11 mouse cellular contexts compared by ENCODE assay signal in the genomic region with DNA sequence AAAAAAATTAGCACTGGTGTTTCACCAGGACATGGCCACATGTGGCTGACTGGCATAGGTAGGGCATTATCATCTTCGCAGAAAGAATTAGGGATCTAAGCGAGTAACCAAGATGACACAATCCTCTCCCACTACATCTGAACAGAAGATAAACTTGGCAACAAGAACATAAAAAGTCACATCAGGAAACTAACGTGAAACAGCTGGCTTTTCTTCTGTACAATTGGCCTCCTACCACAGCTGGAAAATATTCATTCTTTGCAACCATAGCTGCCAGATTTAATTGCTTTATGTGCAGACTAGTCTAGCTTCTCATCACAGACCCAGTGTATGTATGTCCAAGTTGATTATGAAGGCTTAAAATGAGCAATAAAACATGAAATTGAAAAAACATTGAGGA.
A peak's percentile ranks its signal among the peaks of the same experiment; 100 is the strongest.
DNase-seq lines count a peak whose midpoint lies in the region; ATAC-seq lines count a peak whose summit lies in the region.
"Had no signal": no experiment of that assay in that cellular context is flagged by ENCODE, and none has a peak within 500 bp of the region (broad histone marks: within the 10 kb centered on the region; RNA-seq: fewer than 3 reads in every experiment).

No protein-coding gene starts in this region.

- no peak overlapping the region for H3K4me2 ChIP-seq in embryonic facial prominence, embryonic 11.5 days (ENCODE audit: low read depth, low read length)
- H3K4me2 ChIP-seq in kidney, embryonic 16.5 days (replicated peaks; ENCODE audit: low read depth, low read length) = no peak overlapping the region
- H3K4me2 ChIP-seq in limb, embryonic 13.5 days (replicated peaks) = no peak overlapping the region

- no peak overlapping the region for H3K4me3 ChIP-seq in embryonic facial prominence, embryonic 11.5 days (ENCODE audit: low read depth, low read length)
- no peak overlapping the region for H3K4me3 ChIP-seq in embryonic facial prominence, embryonic 10.5 days
- H3K4me3 ChIP-seq in kidney, embryonic 16.5 days (ENCODE audit: low read length) = no peak overlapping the region
- H3K4me3 ChIP-seq in limb, embryonic 13.5 days = no peak overlapping the region
- H3K4me3 ChIP-seq: gastrocnemius, adult 2 months had no signal

- H3K36me3 ChIP-seq in embryonic facial prominence, embryonic 11.5 days (replicated peaks; ENCODE audit: control insufficient read depth, insufficient read depth, low read depth, low read length) = no peaks in the 10 kb centered on the region
- H3K36me3 ChIP-seq in embryonic facial prominence, embryonic 10.5 days (replicated peaks) = peaks cover 3% of the 10 kb centered on the region; the same call in 1 of the 2 replicates
- H3K36me3 ChIP-seq in kidney, embryonic 16.5 days (ENCODE audit: insufficient read depth, low read length) = peaks cover 8% of the 10 kb centered on the region; the same call in 1 of the 2 replicates
- H3K36me3 ChIP-seq in limb, embryonic 13.5 days = peaks cover 71% of the 10 kb centered on the region

- H3K9me3 ChIP-seq in embryonic facial prominence, embryonic 11.5 days (replicated peaks; ENCODE audit: control insufficient read depth, low read length) = no peaks in the 10 kb centered on the region
- no peaks in the 10 kb centered on the region for H3K9me3 ChIP-seq in embryonic facial prominence, embryonic 10.5 days
- no peaks in the 10 kb centered on the region for H3K9me3 ChIP-seq in kidney, embryonic 16.5 days (ENCODE audit: low read length)
- H3K9me3 ChIP-seq in limb, embryonic 13.5 days = no peaks in the 10 kb centered on the region

- H3K9ac ChIP-seq in embryonic facial prominence, embryonic 11.5 days (replicated peaks; ENCODE audit: low read length) = no peak overlapping the region
- no peak overlapping the region for H3K9ac ChIP-seq in kidney, embryonic 16.5 days (replicated peaks; ENCODE audit: low read length)
- H3K9ac ChIP-seq in limb, embryonic 13.5 days = no peak overlapping the region

- no peaks in the 10 kb centered on the region for H3K27me3 ChIP-seq in embryonic facial prominence, embryonic 11.5 days (ENCODE audit: control insufficient read depth, insufficient read depth, low read length)
- no peaks in the 10 kb centered on the region for H3K27me3 ChIP-seq in embryonic facial prominence, embryonic 10.5 days (replicated peaks; ENCODE audit: low read depth, poor library complexity, severe bottlenecking)
- H3K27me3 ChIP-seq in kidney, embryonic 16.5 days (ENCODE audit: insufficient read depth, low read length) = no peaks in the 10 kb centered on the region
- no peaks in the 10 kb centered on the region for H3K27me3 ChIP-seq in limb, embryonic 13.5 days

- no peaks in the 10 kb centered on the region for H3K4me1 ChIP-seq in embryonic facial prominence, embryonic 11.5 days (ENCODE audit: control insufficient read depth, insufficient read depth, low read length)
- H3K4me1 ChIP-seq in embryonic facial prominence, embryonic 10.5 days = no peaks in the 10 kb centered on the region; the same call in 1 of the 2 replicates
- peaks cover 9% of the 10 kb centered on the region for H3K4me1 ChIP-seq in kidney, embryonic 16.5 days (ENCODE audit: insufficient read depth, low read length)
- H3K4me1 ChIP-seq in limb, embryonic 13.5 days = peaks cover 26% of the 10 kb centered on the region

- DNase-seq in embryonic facial prominence, embryonic 11.5 days (ENCODE audit: low spot score) = peak; percentile 62
- DNase-seq in embryonic facial prominence, embryonic 10.5 days (ENCODE audit: low spot score) = no peak
- DNase-seq in kidney, adult 11 months = no peak
- peak; percentile 64 for DNase-seq in NIH3T3 (ENCODE audit: low read depth)
- DNase-seq in frontal cortex, adult 2 months (ENCODE audit: extremely low spot score in 1 of 2, low spot score in 1 of 2) = no peak
- no peak for DNase-seq in thymus, postnatal 14 days
- DNase-seq: adrenal gland, adult 8-10 months; gastrocnemius, adult 2 months; left cerebral cortex, postnatal 4 days had no signal

- no peak overlapping the region for H3K27ac ChIP-seq in embryonic facial prominence, embryonic 11.5 days (replicated peaks; ENCODE audit: low read depth, low read length)
- no peak overlapping the region for H3K27ac ChIP-seq in embryonic facial prominence, embryonic 10.5 days (replicated peaks)
- peak overlapping the region; percentile 44 for H3K27ac ChIP-seq in kidney, embryonic 16.5 days (ENCODE audit: low read length)
- peak overlapping the region; percentile 59; the same call in 1 of the 2 replicates for H3K27ac ChIP-seq in limb, embryonic 13.5 days
- H3K27ac ChIP-seq: gastrocnemius, adult 2 months had no signal

- 62% methylated on average over 3 of the region's 3 CpGs for WGBS in embryonic facial prominence, embryonic 11.5 days
- WGBS in embryonic facial prominence, embryonic 10.5 days = 86% methylated on average over 3 of the region's 3 CpGs
- 49% methylated on average over 3 of the region's 3 CpGs for WGBS in kidney, embryonic 16.5 days
- WGBS in limb, embryonic 13.5 days = 36% methylated on average over 3 of the region's 3 CpGs

- ATAC-seq in embryonic facial prominence, embryonic 11.5 days (replicated peaks; ENCODE audit: insufficient number of reproducible peaks, low FRiP score, low TSS enrichment, low read depth) = no peak
- peak; percentile 89 for ATAC-seq in kidney, embryonic 16.5 days (ENCODE audit: low FRiP score, low TSS enrichment)
- peak; percentile 87 for ATAC-seq in limb, embryonic 13.5 days (ENCODE audit: low FRiP score, low read depth)

Comparison
In these comparisons a context has a peak if more than half of its experiments do, and no peak if none do; other contexts are left out.
1. DNase-seq: peak in embryonic facial prominence, embryonic 11.5 days (single experiment) and NIH3T3 (single experiment); none in embryonic facial prominence, embryonic 10.5 days (single experiment), kidney, adult 11 months (single experiment), frontal cortex, adult 2 months (0 of 2) and thymus, postnatal 14 days (single experiment).
2. H3K27ac ChIP-seq: peak in kidney, embryonic 16.5 days (single experiment) and limb, embryonic 13.5 days (single experiment); none in embryonic facial prominence, embryonic 11.5 days (single experiment) and embryonic facial prominence, embryonic 10.5 days (single experiment).